Mouse (Mus musculus): Measurements from ENCODE around the gene Lgr4. TPM values are rescaled to one million over a fixed set of nuclear protein-coding genes. Genes with fewer than 3 reads are reported as not detected.

Lgr4 gene
- total RNA-seq, 2 experiments from 2014 or later, result 32.7 to 34.3 TPM

DNA sequence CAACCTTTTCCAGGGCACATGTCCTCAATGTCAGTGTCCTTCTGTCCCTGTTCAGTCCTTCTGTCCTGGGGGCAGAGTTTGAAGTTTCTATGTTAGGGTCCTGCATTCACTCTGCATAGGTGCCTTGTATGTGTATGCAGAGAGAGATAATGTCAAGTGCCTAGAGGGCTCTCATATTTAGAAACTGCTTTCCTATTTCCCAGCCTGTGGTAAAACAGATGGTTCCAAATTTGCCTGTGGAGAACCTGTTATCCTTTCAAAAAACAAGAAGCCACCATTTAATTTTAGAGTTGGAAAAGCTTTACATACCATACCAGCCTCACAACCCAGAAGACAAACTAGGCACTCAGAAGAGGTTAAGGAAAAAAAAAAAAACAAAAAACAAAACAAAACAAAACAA lies 32.1 kb downstream of the Lgr4 start:
- DNase-seq, result no peak

DNA sequence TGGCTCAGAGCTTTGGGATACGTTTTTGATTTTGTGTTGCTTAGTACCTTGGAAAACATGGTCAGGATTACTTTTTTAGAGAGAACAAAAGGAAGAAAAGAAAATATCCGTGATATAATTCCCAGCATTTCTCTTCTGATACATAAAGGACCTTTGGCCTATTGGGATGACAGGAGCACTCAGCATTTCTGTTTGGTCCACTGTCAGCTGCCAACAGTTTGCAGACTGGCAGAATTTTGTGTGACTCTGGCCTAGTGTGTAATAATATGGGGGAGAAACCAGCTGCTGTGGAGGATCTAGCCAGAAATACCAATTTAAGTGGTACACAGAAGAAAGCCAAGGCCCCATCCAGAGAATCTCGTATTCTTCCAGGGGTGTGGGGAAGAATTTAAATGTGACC lies 32.9 kb downstream of the Lgr4 start:
- DNase-seq, result no peak

DNA sequence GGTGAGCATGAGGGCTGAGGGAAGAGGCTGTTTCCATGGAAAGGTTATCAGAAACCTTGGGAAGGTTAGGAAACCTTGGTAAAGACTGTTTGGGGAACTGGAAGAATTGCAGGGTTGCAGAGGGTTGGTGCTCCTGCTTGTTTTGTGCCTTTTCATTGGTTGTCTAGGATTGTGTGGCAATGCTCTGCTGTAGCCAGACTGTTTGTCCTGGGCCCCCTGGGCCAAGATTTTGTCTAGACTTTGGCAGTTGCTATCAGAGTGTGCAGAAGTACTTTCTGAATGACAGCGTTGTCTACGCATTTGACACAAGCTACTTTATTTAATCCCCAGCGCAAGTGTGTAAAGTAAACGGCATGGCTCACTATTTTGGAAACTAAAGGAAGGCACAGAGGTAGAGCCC lies 33.6 kb downstream of the Lgr4 start:
- DNase-seq, result no peak

DNA sequence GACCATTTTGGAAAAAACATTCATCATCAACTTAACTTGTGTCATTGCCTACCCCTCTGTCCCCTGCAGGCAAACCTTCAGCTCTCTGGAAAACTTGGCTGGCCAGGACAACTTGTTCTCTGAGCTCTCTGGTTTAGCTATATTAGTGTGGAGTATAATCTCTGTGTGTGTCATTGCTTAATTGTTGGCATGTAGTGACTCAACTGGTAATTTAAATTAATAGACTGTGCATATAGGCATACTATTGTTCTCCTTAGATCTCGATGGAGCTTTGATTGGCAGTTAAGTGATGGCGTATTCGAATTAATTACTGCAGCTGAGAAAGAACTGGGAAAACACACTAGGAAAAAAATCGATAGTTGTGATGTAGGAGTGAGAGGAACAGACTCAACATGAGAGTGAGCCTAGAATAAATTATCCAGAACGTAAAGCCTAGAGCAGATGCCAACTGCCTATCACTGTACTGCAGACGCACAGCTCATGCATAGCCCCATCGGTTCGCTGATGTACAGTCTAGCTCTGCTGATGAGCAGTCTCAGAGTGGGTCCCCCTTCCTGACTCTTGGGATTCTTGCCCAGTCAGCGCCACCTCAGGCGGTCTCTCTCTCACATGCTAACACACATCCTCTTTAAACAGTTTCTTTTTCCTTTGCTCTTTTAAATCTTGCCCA lies 35.7 kb downstream of the Lgr4 start:
- DNase-seq, result no peak

DNA sequence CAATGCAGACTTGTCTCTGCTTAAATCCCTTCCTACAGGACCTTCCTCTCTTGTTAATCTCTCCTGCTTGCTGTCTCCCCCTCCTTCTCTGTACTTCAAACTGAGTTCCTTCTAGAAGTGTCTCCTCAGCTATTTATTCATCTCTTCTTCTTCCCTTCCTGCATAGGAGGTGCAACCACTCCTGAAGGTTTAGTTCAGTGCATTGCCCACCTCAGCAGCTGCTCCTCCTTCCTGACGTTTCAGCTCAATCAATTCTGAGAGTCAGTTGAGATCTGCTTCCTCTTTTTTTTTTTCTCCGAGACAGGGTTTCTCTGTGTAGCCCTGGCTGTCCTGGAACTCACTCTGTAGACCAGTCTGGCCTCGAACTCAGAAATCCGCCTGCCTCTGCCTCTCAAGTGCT lies 36.4 kb downstream of the Lgr4 start:
- DNase-seq, result no peak

DNA sequence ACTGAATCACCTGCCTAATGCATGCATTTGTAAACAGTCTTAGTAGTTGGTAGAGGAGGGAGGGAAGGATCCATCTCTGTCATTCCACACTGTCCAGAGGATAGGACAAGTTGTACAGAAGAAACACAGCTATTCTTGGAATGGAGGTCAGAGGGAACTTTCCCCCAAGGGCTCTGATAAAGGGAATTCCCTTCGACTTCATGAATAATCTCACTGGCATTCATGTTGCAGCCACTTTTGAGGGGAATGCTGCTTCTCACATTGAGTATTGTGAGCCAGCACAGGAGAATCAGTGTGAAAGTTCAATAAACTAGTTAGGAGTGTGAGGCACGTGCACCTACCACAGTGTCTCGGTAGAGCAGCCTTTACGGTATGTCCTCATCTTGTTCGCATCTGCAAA lies 37.6 kb downstream of the Lgr4 start:
- DNase-seq, result no peak

DNA sequence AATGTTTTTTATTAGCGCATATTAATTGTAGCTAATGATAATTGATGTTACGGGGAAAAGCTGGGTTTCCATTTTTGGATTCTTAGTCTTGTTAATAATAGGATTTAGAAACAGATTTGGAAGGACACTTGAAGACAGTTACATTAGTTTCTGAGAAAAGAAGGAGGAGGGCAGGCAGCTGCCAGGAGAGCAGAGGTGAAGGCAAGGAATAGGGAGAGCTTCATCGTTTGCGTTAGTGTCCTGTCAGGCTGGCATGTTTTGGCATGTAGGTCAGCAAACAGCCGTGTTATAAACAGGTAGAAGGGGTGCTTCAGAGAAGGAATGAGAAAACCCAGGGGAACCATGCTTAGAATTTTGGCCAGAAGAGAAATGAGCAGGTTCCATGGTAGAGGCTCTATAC lies 38.5 kb downstream of the Lgr4 start:
- no peak for DNase-seq

DNA sequence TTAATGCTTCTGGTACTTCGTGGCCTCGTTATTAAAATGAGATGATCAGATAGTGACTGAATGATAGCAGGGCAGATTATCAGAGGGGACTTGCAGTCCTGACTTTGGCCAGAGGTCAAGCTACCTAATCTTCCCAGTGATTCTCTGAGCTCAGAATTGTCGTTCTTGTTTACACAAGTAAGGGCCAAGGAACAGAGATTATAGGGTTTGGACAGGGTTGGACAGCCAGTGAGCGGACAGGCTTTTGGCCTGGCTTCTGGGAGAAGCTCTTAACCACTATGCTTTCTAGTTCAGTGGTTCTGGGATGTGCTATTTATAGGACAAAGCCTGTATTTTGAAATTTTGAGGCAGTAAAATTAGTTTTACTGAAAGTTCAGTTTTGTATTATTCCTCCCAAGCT lies 39.3 kb downstream of the Lgr4 start:
- no peak for DNase-seq

DNA sequence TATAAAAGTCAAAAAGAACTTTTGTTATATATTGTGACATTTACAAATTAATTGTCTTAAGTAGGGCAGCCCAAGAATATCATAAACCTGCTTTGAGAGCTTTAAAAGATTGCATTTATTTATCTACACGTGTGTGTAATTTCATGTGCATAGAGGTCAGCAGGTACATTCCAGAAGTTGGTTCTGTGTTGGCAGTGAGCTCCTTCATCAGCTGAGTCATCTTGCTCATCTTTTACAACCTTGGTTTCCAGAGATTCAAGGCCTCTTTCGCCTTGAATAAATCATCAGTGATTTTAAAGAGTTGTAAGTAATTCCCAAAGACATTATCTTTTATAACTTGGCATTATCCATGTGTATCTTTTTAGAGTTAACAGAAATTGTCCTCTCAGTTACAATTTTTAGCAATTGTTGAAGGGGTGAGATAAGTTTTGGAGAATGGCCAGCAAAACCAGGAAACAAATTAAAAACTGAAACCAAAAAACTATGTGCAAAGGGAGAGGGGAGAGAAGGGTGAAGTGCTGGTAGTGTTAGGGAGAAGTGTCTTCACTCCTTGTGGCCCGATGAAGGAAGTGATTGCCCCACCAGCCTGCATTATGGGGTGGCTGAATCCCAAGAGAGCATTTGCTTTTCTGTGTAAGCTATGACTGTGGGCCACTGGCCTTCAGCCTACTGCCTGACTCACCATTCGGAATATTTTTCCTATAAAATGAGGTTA lies 41.4 kb downstream of the Lgr4 start:
- DNase-seq, result no peak

DNA sequence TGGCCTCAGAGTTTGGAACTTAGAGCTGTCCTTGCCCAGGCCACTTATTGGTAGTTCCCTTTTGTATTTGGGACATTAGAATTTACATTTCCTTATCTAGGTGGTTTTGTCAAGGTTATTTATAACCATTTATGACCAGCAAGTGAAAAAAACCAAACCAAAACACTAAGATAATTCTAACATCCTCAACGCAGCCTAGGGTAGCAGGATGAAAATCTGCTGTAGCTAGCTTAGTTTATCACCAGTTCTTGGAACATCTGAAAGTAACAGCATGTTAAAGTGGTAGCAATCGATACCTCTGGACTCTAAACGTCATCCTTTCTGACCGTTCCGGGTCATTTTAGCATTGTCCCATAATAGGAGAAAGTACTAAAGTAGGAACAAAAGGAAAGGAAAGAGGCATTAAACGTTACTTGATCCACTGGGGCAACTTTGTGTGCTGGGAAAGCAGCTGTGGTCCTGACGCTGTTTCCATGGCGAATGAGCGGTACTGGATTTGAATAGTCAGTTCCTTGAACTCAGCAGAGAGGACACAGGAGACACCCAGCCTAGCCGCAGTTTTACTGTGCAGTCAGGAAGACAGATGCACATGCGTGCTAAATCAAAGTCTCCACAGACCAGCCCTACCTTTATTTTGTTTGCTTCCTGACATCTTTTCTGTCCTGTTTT lies 42.1 kb downstream of the Lgr4 start:
- DNase-seq, result no peak

DNA sequence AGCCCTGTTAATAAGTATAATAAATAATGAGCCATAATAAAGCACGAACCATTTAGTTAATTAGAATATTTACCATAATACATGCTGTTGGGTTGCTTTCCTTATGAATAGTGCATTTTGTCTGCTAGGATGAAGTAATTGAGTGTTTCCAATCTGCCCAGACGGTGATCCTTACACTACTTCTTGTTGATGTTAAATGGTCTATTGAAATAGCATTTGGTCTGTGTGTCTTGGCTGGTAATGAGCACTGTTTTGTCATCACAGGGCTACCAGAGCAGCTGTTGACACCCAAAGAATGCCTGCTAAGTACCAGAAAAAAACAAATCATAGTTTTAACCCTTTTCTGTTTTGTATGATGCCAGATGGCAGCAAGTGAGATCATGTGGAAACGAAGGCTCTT lies 42.8 kb downstream of the Lgr4 start:
- DNase-seq, result no peak

DNA sequence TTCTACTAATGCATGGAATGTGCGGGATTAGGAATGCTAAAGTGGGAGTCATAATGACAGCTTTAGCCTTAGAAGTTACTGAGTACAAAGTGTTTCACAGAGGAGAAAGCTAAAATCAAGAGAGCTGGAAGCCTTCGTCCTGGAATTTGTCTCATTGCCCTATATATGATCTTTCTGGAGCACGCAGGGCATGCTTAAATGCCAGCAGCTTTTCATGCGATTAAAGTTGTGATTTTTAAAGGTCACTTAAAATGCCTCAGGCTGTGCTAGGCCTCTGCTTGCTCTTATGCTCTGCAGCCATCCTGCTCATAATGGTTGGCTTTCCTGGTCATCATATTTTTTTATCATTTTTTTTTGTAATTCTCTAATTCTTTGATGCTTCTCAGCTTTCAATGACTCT lies 43.7 kb downstream of the Lgr4 start:
- no peak for DNase-seq

DNA sequence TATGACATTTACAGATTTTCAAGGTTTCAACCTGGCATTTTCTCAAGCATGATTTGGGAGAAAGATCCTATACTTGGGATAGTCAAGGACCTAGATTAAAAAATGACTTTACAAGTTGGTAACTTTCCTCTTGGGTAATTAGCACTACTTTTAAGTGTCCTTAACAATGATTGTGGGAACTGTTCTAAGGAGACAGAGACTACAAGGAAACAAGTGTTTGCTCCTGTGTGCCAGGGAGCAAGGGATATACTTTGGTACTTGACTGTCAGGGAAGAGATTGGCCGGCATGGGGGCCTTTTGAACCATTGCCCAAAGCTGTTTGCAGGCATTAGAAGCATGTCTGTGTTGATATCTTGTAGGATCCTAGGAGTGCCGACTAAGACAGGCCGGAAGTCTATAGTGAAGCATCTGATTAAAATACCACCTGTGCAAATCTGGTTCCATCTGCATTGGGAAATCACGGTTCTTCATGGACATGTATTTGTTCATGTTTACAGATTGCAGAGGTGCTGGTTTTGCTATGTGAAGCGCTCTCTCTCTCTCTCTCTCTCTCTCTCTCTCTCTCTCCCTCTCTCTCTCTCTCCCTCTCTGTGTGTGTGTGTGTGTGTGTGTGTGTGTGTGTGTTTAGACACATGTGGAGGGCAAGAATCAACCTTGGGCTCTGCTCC lies 46.3 kb downstream of the Lgr4 start:
- no peak for DNase-seq

DNA sequence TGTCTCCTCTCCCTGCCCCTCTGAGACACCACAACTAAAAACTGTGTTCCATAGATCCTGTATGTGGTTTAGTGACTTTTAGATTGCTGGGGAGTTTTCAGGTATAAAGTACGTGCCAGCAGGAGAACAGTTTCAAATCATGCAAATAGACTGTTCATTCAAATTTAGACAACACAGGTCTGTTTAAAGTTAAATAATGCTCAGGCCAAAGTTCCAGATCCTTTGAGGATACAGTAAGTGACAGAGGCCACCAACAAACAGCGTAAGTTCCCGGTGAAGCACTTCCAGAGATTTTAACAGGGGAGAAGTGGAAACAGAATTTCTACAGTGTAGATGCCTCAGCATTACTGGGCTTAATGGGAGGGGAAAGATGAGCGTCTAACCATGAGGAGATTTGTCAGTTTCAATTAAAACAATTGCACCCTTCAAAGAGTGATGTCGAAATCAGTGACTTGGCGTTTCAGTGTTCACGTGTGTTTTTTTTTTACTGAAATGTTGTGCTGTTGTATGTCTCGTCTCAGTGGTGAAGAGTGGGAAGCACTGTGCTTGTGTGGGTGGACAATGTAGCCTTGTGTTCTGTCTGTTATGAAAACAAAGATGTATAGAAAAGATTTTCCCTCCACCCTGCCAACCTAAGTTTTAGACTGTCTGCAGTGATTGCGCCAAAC lies 48.4 kb downstream of the Lgr4 start:
- no peak for DNase-seq

DNA sequence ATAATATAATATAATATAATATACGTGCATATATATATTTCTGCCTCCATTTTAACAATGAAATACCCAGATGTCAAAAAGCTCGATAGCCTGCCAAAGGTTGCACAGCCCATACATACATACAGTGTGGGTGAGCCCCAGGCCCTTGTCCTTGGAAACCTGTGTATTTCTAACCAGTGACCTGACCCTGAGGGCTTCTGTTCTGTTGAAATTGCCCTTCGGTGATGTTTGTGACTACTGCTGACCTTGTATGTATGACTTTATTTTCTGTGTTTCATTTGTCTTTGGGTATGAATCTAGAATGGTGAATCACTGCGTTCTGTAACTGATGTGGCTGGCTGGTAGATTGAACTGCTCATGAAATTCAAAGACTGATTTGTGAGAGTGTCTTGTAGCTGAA lies 49.4 kb downstream of the Lgr4 start:
- no peak for DNase-seq

DNA sequence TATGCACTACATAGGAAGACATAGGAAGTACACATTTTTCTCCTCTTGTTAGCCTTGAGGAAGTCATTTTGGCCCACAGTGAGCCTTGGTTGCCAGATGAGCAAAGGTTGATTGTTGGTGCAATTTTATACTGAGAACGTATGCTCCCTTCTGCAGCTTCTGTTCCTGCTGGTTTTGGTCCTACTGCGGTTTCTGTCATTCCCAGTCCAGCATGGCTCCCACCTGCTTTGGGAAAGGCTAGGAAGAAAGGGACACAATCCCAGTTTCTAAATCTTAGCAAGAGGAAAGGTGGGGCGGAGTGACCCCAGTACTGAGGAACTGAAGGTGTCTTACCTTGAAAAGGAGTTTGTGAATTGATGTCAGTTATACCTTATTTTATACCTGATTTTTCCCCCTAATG lies 51.9 kb downstream of the Lgr4 start:
- DNase-seq, result no peak

DNA sequence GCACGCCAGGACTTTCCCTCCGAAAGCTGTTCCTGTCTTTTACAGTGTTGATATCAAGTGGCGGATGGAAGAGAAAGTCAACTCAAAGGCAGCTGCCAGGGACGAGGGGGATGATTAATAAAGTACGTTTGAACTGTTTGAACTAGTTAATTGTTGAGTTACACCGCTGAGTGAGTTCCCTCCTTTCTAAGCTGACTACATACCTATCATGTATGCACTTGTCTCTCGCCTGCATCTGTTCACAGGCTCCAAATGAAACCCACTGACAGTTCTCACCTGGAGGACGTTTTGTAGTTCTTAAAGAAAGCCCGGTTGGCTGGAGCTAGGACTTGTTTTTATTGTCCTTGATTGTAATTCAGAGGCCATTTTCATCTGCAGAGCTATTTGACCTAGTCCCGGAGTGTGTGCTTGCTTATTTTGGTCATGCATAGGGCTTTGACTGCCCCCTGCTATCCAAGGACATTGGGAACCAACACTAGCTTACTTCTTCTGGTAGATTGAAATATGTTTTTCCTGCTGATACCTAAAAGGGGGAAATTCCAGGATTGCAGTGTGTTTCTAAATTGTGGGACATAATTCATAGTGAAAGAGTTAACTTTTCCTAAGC lies 52.6 kb downstream of the Lgr4 start:
- no peak for DNase-seq

DNA sequence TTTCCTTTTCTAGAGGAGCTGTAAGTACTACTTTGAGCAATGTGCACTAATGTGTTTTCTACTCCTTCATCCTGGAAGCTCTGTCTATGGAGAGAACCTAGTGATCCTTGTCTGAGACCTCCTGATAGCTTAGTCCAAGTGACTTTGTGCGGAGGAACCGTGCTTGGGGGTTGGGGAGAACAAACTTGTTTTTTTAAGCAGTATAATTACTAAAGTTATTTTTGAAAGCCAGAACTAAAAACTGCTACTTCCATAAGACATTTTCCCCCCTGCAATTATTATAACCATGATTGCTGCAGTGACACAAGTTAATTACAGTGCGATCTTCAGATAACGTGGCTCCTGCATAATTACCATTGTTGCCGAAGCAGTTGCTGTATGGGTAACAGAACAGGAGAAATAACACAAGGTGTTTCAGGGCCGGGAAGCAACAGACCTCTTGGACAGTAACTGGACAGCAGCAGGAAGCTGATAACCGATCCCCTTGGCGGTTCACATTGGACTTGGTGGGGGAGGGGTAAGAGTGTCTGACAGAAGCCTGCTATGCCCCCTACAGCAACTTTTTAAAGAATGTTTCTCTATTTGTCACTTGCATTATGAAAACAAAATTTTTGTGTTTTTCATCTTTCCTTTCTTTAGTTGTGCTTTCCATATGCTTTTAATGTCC lies 53.4 kb downstream of the Lgr4 start:
- no peak for DNase-seq

DNA sequence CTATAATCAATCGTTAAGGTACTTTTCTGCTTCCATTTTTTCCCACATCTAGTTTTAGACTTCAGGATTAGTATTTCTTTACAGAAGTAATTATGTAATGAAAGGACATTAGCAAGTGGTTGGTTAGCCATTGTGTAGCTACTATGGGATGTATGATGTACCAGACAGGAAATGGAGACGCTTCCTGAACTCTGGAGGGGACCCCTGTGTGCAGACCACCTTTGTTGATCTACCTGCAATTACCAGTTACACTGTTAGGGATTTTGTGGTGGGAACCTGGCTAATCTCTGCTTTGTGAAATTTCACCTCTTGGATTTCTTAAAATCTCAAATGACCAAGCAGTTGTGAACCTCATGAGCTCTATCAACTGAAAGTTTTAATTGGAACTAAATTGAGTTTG lies 54.9 kb downstream of the Lgr4 start:
- DNase-seq, result no peak

DNA sequence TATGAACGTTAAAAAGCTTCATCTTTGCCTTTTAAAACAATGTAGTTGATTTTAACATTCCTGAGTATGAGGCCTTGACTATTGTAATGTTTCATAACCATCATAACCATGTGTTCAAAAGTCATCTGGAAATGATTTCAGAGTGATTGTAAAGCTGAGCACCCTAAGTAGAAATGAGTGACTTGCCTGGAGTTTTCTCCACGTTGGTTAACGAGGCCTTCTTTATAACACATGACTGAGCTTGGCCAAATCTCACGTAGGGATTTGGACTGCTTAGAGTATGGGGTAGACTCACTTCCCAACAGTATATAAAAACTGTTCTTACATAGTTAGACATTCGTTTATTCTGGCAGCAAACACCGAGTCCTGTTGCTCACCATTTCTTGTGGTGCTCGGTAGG lies 55.5 kb downstream of the Lgr4 start:
- no peak for DNase-seq

DNA sequence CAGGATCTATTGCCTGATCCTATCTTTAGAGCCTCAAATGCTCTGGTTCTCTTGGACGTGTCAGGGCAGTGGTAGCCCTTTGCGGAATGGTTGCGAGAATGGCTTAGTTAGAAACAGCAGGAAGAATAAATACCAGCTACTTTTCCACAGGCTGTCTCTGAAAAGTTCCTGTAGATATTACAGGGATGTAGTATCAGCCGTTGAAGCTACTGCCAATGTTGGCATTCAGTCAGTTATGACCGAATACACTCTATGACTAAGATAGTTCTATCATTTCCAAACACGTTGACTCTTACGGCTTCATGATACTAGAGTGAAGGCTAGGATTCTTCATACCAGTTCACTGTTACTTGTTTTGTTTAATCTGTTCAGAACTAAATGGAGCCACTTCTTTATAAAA lies 57.4 kb downstream of the Lgr4 start:
- DNase-seq, result no peak

DNA sequence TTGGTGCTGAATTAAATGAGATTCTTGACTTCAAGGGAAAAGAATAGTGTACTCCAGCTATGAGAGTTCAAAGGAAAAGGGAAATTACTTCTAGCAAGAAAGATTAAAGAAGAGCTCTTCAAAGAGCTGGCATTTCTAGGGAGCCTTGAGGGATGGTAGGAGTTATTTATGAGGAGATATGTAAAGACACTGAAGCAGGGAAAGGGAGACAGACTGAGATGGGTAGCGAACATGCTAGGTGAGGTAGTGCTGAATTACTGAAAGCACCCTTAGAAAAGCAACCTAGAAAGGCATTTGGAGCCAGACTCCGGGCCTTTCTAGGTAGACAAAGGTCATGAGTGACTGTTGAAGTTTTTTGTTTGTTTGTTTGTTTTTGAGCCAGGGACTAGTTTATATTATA lies 58.7 kb downstream of the Lgr4 start:
- DNase-seq, result no peak

All from layer of hippocampus, postnatal 36 days (tissue).